Mouse (Mus musculus): ENCODE results near the gene Rtf1.
"Not testable (repeated sequence)": the region's sequence is repeated elsewhere in the genome, so short reads cannot be mapped to it uniquely, and the experiment has no call there.

- TF ChIP-seq POLR2A (IDR thresholded peaks at IDR 0.05; ENCODE audit: borderline replicate concordance, extremely low read depth, low read depth, low read length); CTCF (IDR thresholded peaks at IDR 0.05; ENCODE audit: insufficient read depth, low read length): not testable (repeated sequence)
These were observed 9.1 kb upstream of the Rtf1 start for GRCm38 (mm10) chr2:119665744-119666143.

Data from lung, adult 2 months (tissue).